Mouse (Mus musculus) lung, adult 2 months (tissue): Measurements from ENCODE around the gene Hmox1.

Experiments
- CTCF ChIP-seq: fragments of 200-500 bp; IDR thresholded peaks from 2 replicates; pipeline ENCODE4 v1.5.1; 2011; ENCODE audit warnings: mild to moderate bottlenecking, low read length, control low read depth; ENCODE audit not compliant: insufficient read depth
- POLR2A ChIP-seq: fragments of 200-500 bp; IDR thresholded peaks from 2 replicates; pipeline ENCODE4 v1.6.1; 2011; ENCODE audit warnings: low read depth, mild to moderate bottlenecking, control low read depth, low read length, borderline replicate concordance; ENCODE audit errors: extremely low read depth

- TF ChIP-seq CTCF (no peak), POLR2A (no peak)
These were observed 8.9 kb upstream of the Hmox1 start for GRCm38 (mm10) chr8:75084382-75085064.
